In genomic region chr12:86858983-86859872, GRCm38 (mm10) we compare ENCODE assay signal across 8 mouse cellular contexts. TPM values are rescaled to one million over a fixed set of nuclear protein-coding genes. Genes with fewer than 3 reads are reported as not detected.
A peak's percentile ranks its signal among the peaks of the same experiment; 100 is the strongest.
DNase-seq lines count a peak whose midpoint lies in the region; ATAC-seq lines count a peak whose summit lies in the region.

No protein-coding gene starts in this region.

- DNase-seq in kidney, adult 11 months: no peak
- DNase-seq in brain, adult 2 months (ENCODE audit: low read depth, low spot score): peak; percentile 20
- no peak for DNase-seq in midbrain, embryonic 14.5 days
- DNase-seq in cerebellum, postnatal 36 days: no peak
- no peak for DNase-seq in layer of hippocampus, adult 9-11 months
- no peak for DNase-seq in cerebellum, adult 11-12 months

- peaks cover 21% of the 10 kb centered on the region for H3K4me1 ChIP-seq in kidney, embryonic 14.5 days (ENCODE audit: control insufficient read depth, insufficient read depth, low read length)
- peaks cover 24% of the 10 kb centered on the region for H3K4me1 ChIP-seq in midbrain, embryonic 14.5 days (ENCODE audit: control insufficient read depth, insufficient read depth, low read length)

- H3K27me3 ChIP-seq in kidney, embryonic 14.5 days (ENCODE audit: control insufficient read depth, insufficient read depth, low read length): no peaks in the 10 kb centered on the region
- no peaks in the 10 kb centered on the region for H3K27me3 ChIP-seq in midbrain, embryonic 14.5 days (ENCODE audit: control insufficient read depth, insufficient read depth, low read length)

- WGBS in kidney, embryonic 14.5 days: 67% methylated on average over 6 of the region's 6 CpGs
- WGBS in midbrain, embryonic 14.5 days: 81% methylated on average over 6 of the region's 6 CpGs

- no peak overlapping the region for H3K27ac ChIP-seq in kidney, embryonic 14.5 days (ENCODE audit: low read depth, low read length)
- peak overlapping the region; percentile 62 for H3K27ac ChIP-seq in midbrain, embryonic 14.5 days (replicated peaks; ENCODE audit: low read depth, low read length)

- H3K4me3 ChIP-seq in kidney, embryonic 14.5 days (ENCODE audit: low read length): no peak overlapping the region
- no peak overlapping the region for H3K4me3 ChIP-seq in midbrain, embryonic 14.5 days (replicated peaks; ENCODE audit: low read depth, low read length)

- H3K4me2 ChIP-seq in kidney, embryonic 14.5 days (replicated peaks; ENCODE audit: low read depth, low read length): no peak overlapping the region
- H3K4me2 ChIP-seq in midbrain, embryonic 14.5 days (ENCODE audit: low read length): no peak overlapping the region

- ATAC-seq in kidney, embryonic 14.5 days (ENCODE audit: low FRiP score, low TSS enrichment): no peak
- ATAC-seq in hematopoietic stem cell, adult 5-6 weeks (replicated peaks in 1 of 2; ENCODE audit: insufficient read depth in 1 of 2, low FRiP score in 2 of 2, low TSS enrichment in 1 of 2, low read depth in 1 of 2, poor library complexity in 2 of 2, severe bottlenecking in 2 of 2): peak; percentile 12 to 44; a peak in 2 of 4 replicates
- no peak for ATAC-seq in midbrain, embryonic 14.5 days (ENCODE audit: low FRiP score, low TSS enrichment)

- peak overlapping the region; percentile 31 for H3K9ac ChIP-seq in kidney, embryonic 14.5 days (ENCODE audit: low read depth, low read length)
- no peak overlapping the region for H3K9ac ChIP-seq in midbrain, embryonic 14.5 days (replicated peaks; ENCODE audit: low read length)

- H3K9me3 ChIP-seq in kidney, embryonic 14.5 days (ENCODE audit: control insufficient read depth, low read length): no peaks in the 10 kb centered on the region
- no peaks in the 10 kb centered on the region for H3K9me3 ChIP-seq in midbrain, embryonic 14.5 days (ENCODE audit: control insufficient read depth, low read length)

- no peaks in the 10 kb centered on the region for H3K36me3 ChIP-seq in kidney, embryonic 14.5 days (ENCODE audit: control insufficient read depth, insufficient read depth, low read length)
- H3K36me3 ChIP-seq in midbrain, embryonic 14.5 days (ENCODE audit: control insufficient read depth, insufficient read depth, low read length): no peaks in the 10 kb centered on the region

RNA-seq across cellular contexts. Expression of gene Irf2bpl, which starts 25.4 kb away (rescaled TPM):
- 25.8 and 34.8 TPM in 2 replicates for polyA plus RNA-seq in kidney, embryonic 14.5 days (2014; fragmentation: Nextera tagmentation; extraction: Ambion mirVana)
- 4.2 and 5.6 TPM in 2 replicates for total RNA-seq in hematopoietic stem cell, adult 5-6 weeks (2017)
- polyA plus RNA-seq in midbrain, embryonic 14.5 days (2014; fragmentation: Nextera tagmentation; extraction: Ambion mirVana): 71.6 and 80.2 TPM in 2 replicates

Comparison
In these comparisons a context has a peak if more than half of its experiments do, and no peak if none do; other contexts are left out.
1. ATAC-seq: peak in hematopoietic stem cell, adult 5-6 weeks (2 of 2); none in kidney, embryonic 14.5 days (single experiment) and midbrain, embryonic 14.5 days (single experiment).